Mouse (Mus musculus) NIH3T3 (cell line): ENCODE measurements at regions not wholly inside any gene's neighbourhood (a gene's known extent, or its start where the extent isn't known, plus 50 kb on each side); places are given as distances from the start of the nearest gene placed in this dataset.
"Not testable (repeated sequence)": the region's sequence is repeated elsewhere in the genome, so short reads cannot be mapped to it uniquely, and the experiment has no call there.

Source experiments
- DNase-seq: peaks from one replicate; pipeline ENCODE4 v3.0.0-alpha.2; 2012; ENCODE audit warnings: low read depth

- DNase-seq: not testable (repeated sequence)
These were observed 65.3 kb downstream of the Gm15023 start for GRCm38 (mm10) chrX:135112109-135112508.

DNA sequence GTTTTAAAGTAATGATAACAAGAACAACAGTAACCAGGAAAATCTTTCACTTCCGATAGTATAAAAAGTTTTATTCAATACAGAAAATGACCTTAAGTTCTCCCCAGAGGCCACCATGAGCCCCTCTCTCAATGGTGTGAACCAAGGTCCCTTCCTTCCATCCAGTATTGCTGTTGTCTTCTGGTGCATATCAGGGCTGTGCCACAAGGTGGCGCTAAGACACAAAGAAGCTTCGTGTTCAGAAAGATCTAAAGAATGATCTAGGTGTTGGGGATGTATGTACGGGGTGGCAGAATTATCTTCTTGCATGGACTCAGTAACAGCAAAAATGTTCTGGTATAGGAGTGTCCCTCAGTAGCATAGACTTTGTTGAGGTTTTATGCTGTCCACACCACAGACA lies 66.6 kb downstream of the Gm15023 start:
- peak; percentile 44 for DNase-seq

DNA sequence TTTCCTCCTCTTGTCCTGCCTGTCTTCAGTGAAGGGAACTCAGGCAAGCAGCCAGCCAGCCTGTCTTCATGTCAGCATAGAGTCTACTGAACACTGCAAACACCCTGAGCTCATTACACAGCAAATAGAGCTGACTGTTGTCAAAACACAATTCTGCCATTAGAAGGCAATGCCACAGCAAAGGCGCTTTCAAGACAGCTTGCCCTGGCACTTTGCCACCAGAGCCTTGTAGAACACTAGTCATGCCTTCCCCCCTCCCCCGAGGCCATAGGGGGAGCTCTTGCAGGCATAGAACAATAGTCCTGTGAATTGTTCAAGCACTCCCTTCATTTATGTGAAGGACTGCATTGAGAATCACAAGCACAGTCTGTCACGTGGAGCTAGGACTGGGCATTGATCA lies 75.8 kb downstream of the Gm15023 start:
- DNase-seq: peak; percentile 8

GRCm38 (mm10) chrX:135098101-135098500 lies 79.3 kb downstream of the Gm15023 start:
- DNase-seq: no peak

DNA sequence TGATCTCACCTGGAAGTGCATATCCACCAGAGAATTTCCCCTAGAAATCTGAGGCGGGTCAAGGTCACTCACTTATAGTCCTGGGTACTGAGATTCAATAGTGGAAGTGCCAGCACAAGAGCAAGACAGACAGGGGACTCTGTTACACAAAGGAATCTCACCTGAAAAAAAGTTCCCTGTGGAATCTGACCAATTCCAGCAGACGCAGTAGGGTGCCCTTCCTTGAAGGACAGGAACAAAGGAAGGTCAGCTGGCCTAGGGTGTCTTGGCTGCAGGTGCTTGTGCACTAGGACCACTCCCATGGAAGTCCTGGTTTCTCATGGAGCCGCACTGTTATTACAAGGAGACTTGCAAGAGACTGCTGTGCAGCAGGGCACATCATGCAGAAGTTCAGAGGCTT lies 81.2 kb downstream of the Gm15023 start:
- DNase-seq: no peak

GRCm38 (mm10) chrX:135091074-135091473 lies 82.1 kb upstream of the Zmat1 start:
- DNase-seq: peak; percentile 65

GRCm38 (mm10) chrX:135087068-135087579 lies 78.1 kb upstream of the Zmat1 start:
- not testable (repeated sequence) for DNase-seq

GRCm38 (mm10) chrX:135086564-135086963 lies 77.6 kb upstream of the Zmat1 start:
- DNase-seq: not testable (repeated sequence)

DNA sequence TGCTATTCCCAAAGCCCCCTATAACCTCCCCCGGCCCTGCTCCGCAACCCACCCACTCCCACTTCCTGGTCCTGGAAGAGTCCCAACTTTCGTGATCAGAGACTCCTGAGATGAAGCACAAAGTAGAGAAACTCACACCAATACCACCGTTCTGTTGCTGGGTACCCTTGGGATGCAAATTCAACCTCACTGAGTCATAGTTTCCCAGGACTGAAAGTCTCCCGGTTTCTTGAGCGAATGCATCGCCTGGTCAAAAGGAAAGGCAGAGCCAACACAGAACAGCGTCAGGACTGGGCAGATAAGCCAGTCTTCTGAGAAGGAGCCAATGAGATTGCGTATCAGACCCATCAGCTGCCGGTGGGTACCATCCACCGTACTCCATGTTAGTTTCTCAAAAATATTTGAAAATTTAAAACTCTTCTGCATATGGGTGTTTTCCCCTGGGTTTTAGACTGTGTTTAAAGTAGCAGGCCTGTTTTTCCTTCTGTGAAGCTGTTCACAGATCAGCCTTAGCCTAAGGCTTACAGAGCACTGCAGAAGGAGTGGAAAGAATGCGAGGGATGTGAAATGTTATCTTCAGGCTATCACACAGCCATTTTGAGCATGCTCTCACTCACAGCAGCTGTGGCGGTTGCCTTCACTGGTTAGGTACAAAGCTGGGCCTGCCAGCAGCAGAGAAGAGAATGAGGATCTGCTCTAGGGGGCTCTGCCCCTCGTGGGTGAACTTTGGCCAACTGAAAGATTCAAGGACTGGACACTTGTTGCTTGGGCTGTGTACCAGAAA lies 77.0 kb upstream of the Zmat1 start:
- not testable (repeated sequence) for DNase-seq

GRCm38 (mm10) chrX:135080380-135081158 lies 71.6 kb upstream of the Zmat1 start:
- DNase-seq: no peak

DNA sequence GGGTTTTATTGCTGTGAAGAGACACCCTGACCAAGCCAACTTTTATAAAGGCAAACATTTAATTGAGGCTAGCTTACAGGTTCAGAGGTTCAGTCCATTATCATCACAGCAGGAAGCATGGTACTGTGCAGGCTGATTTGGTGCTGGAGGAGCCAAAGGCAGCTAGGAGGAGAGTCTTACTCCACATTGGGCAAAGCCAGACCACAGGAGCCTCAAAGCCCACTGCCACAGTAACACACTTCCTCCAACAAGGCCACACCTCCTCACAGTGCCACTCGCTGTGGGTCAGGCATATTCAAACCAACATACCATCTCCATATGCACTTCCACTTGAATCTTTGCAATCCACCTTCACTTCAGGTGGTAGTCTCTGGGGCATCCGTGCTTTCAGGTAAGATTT lies 70.4 kb upstream of the Zmat1 start:
- DNase-seq: no peak

DNA sequence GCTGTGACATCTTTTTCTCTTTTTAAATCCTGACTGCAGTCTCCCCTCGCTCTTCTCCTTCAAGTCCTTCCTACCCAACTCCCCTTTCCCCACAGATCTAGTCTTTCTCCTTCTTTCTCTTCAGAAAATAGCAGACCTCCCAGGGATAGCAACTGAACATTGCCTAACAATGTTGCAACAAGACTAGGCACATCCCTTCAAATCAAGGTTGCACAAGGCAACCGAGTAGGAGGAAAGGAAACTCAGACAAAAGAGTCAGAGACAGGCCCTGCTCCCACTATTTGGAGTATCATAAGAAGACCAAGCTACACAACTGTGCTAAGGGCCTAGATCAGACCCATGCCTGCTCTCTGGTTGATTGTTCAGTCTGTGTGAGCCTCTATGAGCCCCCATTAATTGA lies 66.9 kb upstream of the Zmat1 start:
- DNase-seq: no peak

DNA sequence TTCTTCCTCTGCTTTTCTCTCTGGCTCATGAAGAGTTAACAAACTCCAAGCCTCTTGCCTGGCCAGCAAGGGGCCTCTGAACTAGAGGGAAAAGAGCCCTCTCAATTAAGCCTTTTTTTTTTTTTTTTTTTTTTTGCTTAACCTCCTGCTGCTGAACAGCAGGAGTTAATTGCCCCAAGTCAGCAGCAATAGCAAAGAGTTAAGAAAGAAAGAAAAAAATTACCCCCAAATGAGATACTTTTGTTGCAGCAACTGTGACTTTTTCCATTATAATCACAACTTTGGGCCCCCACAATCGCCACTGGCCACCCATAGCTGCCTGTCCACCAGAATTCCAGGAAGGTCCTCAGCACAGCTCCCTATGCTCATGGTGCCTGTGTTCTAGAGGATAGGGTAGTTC lies 60.4 kb upstream of the Zmat1 start:
- no peak for DNase-seq

DNA sequence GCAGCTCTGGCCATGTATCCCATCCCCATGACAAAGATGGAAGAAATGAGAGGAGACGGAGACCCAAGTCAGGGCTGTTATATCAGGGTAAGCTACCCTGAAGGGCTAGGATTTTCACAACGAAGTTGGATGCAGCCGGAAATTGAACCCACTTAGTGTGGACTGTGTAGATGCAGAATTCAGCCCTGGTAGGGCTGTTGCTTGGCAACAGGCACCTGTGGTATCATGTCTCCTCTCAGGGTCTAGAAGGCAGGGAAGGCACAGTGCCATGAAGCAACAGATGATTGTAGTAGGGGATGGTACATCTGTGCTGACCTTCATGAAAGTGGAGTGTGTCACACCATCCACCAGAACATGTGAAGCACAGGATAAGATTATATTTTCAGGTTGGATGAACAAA lies 51.2 kb upstream of the Zmat1 start:
- DNase-seq: no peak

- no peak for DNase-seq
These were observed 49.9 kb upstream of the Zmat1 start for GRCm38 (mm10) chrX:135058949-135059348.
